Mouse (Mus musculus) ES-E14 (cell line): ENCODE measurements around the gene Sdr9c7. TPM values are rescaled to one million over a fixed set of nuclear protein-coding genes. Genes with fewer than 3 reads are reported as not detected.

ENCODE experiments used
- DNase-seq: peaks from one replicate; pipeline ENCODE4 v3.0.0-alpha.2; 2013; ENCODE audit warnings: low read depth, low spot score
- H3K27ac ChIP-seq: 2 replicates; pipeline ENCODE4 v1.5.1; 2012; ENCODE audit warnings: low read depth, mild to moderate bottlenecking, low read length, moderate library complexity, mixed read lengths; ENCODE audit not compliant: poor library complexity, insufficient read depth, severe bottlenecking
- H3K36me3 ChIP-seq: 2 replicates; pipeline ENCODE4 v1.6.1; 2012; ENCODE audit warnings: mild to moderate bottlenecking, low read length, moderate library complexity, mixed read lengths; ENCODE audit not compliant: control insufficient read depth, poor library complexity, insufficient read depth, severe bottlenecking
- H3K4me1 ChIP-seq, 2 experiments: fragments of 150-350 bp in 1 of 2; sonication (generic) in 1 of 2; 2 replicates each; pipeline ENCODE4 v1.6.1; 2012; ENCODE audit warnings: low read length in 2 of 2, mild to moderate bottlenecking in 1 of 2, mixed read lengths in 1 of 2; ENCODE audit not compliant: control insufficient read depth in 2 of 2, insufficient read depth in 2 of 2, poor library complexity in 1 of 2
- H3K4me3 ChIP-seq, 2 experiments: fragments of 150-350 bp in 1 of 2; sonication (generic) in 1 of 2; 2 replicates each; pipeline ENCODE4 v1.5.1; 2012; ENCODE audit warnings: low read length in 2 of 2, low read depth in 1 of 2, mild to moderate bottlenecking in 1 of 2, mixed read lengths in 1 of 2; ENCODE audit not compliant: insufficient read depth in 1 of 2, poor library complexity in 1 of 2, severe bottlenecking in 1 of 2
- H3K9ac ChIP-seq: 2 replicates; pipeline ENCODE4 v1.6.1; 2012; ENCODE audit warnings: low read depth, mild to moderate bottlenecking, low read length, mixed read lengths; ENCODE audit not compliant: poor library complexity, insufficient read depth, severe bottlenecking
- H3K9me3 ChIP-seq: fragments of 150-350 bp; sonication (generic); 2 replicates; pipeline ENCODE4 v1.6.1; 2012; ENCODE audit warnings: low read depth, mild to moderate bottlenecking, low read length; ENCODE audit not compliant: control insufficient read depth, insufficient read depth
- CHD2 ChIP-seq: IDR thresholded peaks from 2 replicates; pipeline ENCODE4 v1.6.1; 2014; ENCODE audit warnings: mild to moderate bottlenecking, low read depth, low read length, inconsistent platforms
- HCFC1 ChIP-seq: IDR thresholded peaks from 2 replicates; pipeline ENCODE4 v1.6.1; 2012; ENCODE audit warnings: low read length, inconsistent platforms, borderline replicate concordance; ENCODE audit not compliant: insufficient read depth
- MAFK ChIP-seq: IDR thresholded peaks from 2 replicates; pipeline ENCODE4 v1.6.1; 2014; ENCODE audit warnings: mild to moderate bottlenecking, low read depth, low read length, inconsistent platforms; ENCODE audit not compliant: insufficient read depth
- ZC3H11A ChIP-seq: IDR thresholded peaks from 2 replicates; pipeline ENCODE4 v1.6.1; 2012; ENCODE audit warnings: low read depth, mild to moderate bottlenecking, inconsistent platforms, low read length, borderline replicate concordance
- ZNF384 ChIP-seq: IDR thresholded peaks from 2 replicates; pipeline ENCODE4 v1.6.1; 2012; ENCODE audit warnings: low read depth, low read length, inconsistent platforms
- in situ Hi-C, 2 experiments: fragments of 600-800 bp; cut with MboI; formaldehyde crosslinking; loops; one replicate each; pipeline ENCODE4 v1.15.1; 2025; ENCODE audit warnings: low sequenced_read_pairs in 2 of 2, inconsistent platforms in 1 of 2; ENCODE audit not compliant: unreplicated experiment in 2 of 2
- total RNA-seq: library from RNA; depleted of rRNA; stranded (reverse); fragments of 300-350 nt; gene quantifications from 2 replicates; pipeline ENCODE4 v1.2.3, GENCODE M21; 2012; rRNA removed

The Sdr9c7 gene
- total RNA-seq, result 0.27 TPM in 1 of 2 replicates, not detected in the other

DNA sequence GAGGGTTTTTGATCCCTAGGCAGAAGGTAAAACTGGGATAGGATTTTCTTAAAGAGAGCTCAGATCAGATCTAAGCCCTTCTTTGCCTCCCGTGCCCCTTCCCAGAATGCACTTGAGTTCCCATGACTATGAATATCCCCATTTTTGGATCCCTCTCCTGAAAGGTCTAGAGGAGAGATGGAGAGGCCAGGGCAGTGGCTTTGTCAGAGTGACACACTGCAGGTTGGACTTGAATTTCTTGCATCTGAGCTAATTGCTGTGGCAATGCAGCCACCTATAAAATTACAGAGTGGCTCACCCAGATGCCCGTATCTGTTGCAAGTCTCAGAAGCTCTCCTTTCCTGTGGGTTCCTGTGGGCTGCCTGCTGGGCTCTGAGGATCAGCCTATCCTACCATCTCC is at the start of gene Sdr9c7:
Gene Sdr9c7 (plus strand): TSS at position 301 of the 400 bp plus-strand sequence.
- H3K4me1 ChIP-seq, result peaks cover 15 to 20% of the 10 kb centered on the region in 2 experiments; a peak in 3 of 4 replicates
- in situ Hi-C loops, result no loop called here
- no peak within 1 kb of the TSS for H3K27ac ChIP-seq
- H3K36me3 ChIP-seq, result no peaks in the 10 kb centered on the region
- no peak for DNase-seq
- H3K4me3 ChIP-seq, result no peak within 1 kb of the TSS
- H3K9ac ChIP-seq, result no peak within 1 kb of the TSS
- TF ChIP-seq ZNF384 (no peak), ZC3H11A (no peak)
- no peaks in the 10 kb centered on the region for H3K9me3 ChIP-seq

DNA sequence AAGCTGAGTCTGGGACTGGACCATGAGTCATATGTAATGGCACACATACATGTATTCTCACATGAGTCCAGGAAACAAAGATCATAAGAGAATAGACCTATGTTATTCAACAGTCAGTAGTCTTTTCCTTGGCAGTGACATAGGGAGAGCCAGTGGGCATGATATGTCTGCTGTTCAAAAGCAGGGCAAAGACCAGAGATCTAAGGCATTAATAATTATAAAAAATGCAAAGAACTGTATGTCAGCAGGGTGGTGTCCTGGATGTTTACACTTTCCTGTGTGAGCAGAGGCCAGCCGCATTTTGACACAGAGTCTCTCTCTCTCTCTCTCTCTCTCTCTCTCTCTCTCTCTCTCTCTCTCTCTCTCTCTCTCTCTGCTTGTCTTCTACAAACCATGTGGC is 48.7 kb upstream of the Sdr9c7 start, which contains the start of gene Rdh19:
Gene Rdh19 (plus strand): TSS at position 301 of the 400 bp plus-strand sequence.
- TF ChIP-seq MAFK, result no peak
- TF ChIP-seq CHD2, result no peak
- Histone ChIP-seq H3K36me3 (no peaks in the 10 kb centered on the region), H3K27ac (no peak within 1 kb of the TSS), H3K9me3 (no peaks in the 10 kb centered on the region), H3K4me3 (no peak within 1 kb of the TSS), H3K9ac (no peak within 1 kb of the TSS), H3K4me1 (no peaks in the 10 kb centered on the region)
- in situ Hi-C loops, result no loop called here
- DNase-seq, result no peak

DNA sequence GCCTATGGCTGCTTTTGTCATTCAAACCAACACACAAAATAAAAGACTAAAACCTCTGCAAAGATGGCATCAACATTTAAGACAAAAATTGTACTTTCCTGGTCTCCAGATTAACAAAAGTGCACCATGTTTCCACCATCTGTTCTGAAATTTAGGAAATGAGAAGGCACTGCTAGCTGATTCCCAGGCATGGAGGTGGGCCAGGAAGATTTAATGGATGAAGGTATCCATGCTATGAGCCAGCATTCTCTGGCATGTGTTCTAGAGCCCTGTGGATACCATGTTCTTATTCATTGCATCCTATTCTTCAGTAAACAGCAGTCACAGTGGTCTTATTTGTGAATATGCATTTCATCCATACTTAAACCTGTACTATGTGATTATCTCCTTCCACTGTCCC is 41.9 kb upstream of the Sdr9c7 start:
- DNase-seq, result no peak
- H3K9me3 ChIP-seq, result no peaks in the 10 kb centered on the region
- no peak overlapping the region for H3K9ac ChIP-seq
- H3K4me3 ChIP-seq, result no peak overlapping the region
- H3K36me3 ChIP-seq, result no peaks in the 10 kb centered on the region
- H3K4me1 ChIP-seq, result no peaks in the 10 kb centered on the region
- no peak overlapping the region for H3K27ac ChIP-seq
- in situ Hi-C loops, result no loop called here
- TF ChIP-seq CHD2, result no peak
- TF ChIP-seq HCFC1, result no peak
- TF ChIP-seq ZNF384, result no peak
- no peak for TF ChIP-seq MAFK
- TF ChIP-seq ZC3H11A, result no peak

DNA sequence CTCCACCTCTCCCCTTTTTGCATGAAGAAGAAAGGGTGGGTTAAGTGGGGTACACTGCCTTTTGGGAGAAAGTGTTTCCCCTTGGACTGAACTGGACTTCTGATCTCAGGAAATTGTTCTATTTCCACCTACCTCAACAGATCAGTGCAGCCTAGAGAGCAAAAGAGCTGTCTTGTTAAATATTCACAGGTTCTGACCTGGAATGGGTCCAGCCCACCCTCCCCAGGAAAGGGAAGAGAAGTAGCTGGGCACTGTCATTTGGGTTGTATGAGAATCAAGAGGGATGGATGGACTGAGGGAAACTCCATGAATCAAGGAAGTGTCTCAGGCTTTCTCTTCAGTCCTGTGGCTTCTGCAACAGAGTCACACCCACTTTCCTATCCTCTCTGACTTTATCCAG is 33.4 kb upstream of the Sdr9c7 start:
- no peak for DNase-seq

DNA sequence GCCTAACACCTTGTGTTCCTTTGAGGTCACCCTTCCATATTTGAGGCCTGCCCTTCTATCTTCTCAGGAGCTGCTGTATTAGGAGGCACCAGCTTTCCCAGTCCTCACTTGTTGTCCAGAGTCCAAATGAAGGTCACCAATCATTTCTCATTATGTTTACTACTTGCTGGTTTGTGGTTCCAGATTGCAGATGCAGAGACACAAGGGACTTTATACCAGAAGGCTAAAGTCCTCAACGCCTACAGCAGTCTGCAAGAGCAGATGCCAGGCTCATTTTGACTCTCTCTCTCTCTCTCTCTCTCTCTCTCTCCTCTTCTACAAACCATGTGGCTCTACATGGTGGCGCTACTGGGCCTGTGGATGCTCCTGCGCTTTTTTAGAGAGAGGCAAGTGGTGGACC is 32.1 kb upstream of the Sdr9c7 start, which contains the start of gene Rdh16f2:
Gene Rdh16f2 (plus strand): TSS at position 243 of the 400 bp plus-strand sequence.
- no peak within 1 kb of the TSS for H3K4me3 ChIP-seq
- H3K9ac ChIP-seq, result no peak within 1 kb of the TSS
- no peak for TF ChIP-seq ZC3H11A
- TF ChIP-seq HCFC1, result no peak
- TF ChIP-seq MAFK, result no peak
- TF ChIP-seq ZNF384, result no peak
- no peak for TF ChIP-seq CHD2
- no peak within 1 kb of the TSS for H3K27ac ChIP-seq
- in situ Hi-C loops, result no loop called here
- H3K36me3 ChIP-seq, result no peaks in the 10 kb centered on the region
- no peaks in the 10 kb centered on the region for H3K4me1 ChIP-seq
- DNase-seq, result no peak
- H3K9me3 ChIP-seq, result no peaks in the 10 kb centered on the region

More for the DNA sequence above, 33.4 kb upstream of the Sdr9c7 start:
- H3K27ac ChIP-seq, result no peak overlapping the region
- H3K4me3 ChIP-seq, result no peak overlapping the region
- no peaks in the 10 kb centered on the region for H3K9me3 ChIP-seq
- H3K36me3 ChIP-seq, result no peaks in the 10 kb centered on the region
- in situ Hi-C loops, result no loop called here
- TF ChIP-seq HCFC1 (no peak), ZC3H11A (no peak), ZNF384 (no peak), MAFK (no peak), CHD2 (no peak)
- H3K9ac ChIP-seq, result no peak overlapping the region
- no peaks in the 10 kb centered on the region for H3K4me1 ChIP-seq
